Mouse (Mus musculus) ovary, adult 18-20 months (tissue): ENCODE results near the gene Slc39a10.

Experiments used
- DNase-seq: peaks from one replicate; pipeline ENCODE4 v3.0.0; 2022; ENCODE audit warnings: low spot score, mixed read lengths

The Slc39a10 gene

GRCm38 (mm10) chr1:46892752-46893151, at the start of gene Slc39a10:
Gene Slc39a10 (minus strand): TSS chr1:46892852.
- no peak for DNase-seq

GRCm38 (mm10) chr1:46939295-46939694, 46.6 kb upstream of the Slc39a10 start:
- DNase-seq: no peak

- no peak for DNase-seq
These were observed 45.0 kb upstream of the Slc39a10 start for GRCm38 (mm10) chr1:46937641-46938040.

GRCm38 (mm10) chr1:46927104-46927503, 34.5 kb upstream of the Slc39a10 start:
- DNase-seq: no peak

GRCm38 (mm10) chr1:46926239-46926638, 33.6 kb upstream of the Slc39a10 start:
- no peak for DNase-seq

GRCm38 (mm10) chr1:46924992-46925391, 32.3 kb upstream of the Slc39a10 start:
- DNase-seq: no peak

GRCm38 (mm10) chr1:46922904-46923303, 30.3 kb upstream of the Slc39a10 start:
- no peak for DNase-seq

GRCm38 (mm10) chr1:46921630-46922029, 29.0 kb upstream of the Slc39a10 start:
- DNase-seq: no peak

GRCm38 (mm10) chr1:46916237-46916636, 23.6 kb upstream of the Slc39a10 start:
- no peak for DNase-seq

GRCm38 (mm10) chr1:46914349-46914748, 21.7 kb upstream of the Slc39a10 start:
- no peak for DNase-seq

GRCm38 (mm10) chr1:46912506-46913156, 20.0 kb upstream of the Slc39a10 start:
- no peak for DNase-seq

- DNase-seq: no peak
These were observed 17.5 kb upstream of the Slc39a10 start for GRCm38 (mm10) chr1:46910154-46910553.

- DNase-seq: no peak
These were observed 13.1 kb upstream of the Slc39a10 start for GRCm38 (mm10) chr1:46905706-46906105.

GRCm38 (mm10) chr1:46902102-46902683, 9.5 kb upstream of the Slc39a10 start:
- no peak for DNase-seq

GRCm38 (mm10) chr1:46894281-46894842, 1.7 kb upstream of the Slc39a10 start:
- no peak for DNase-seq

- no peak for DNase-seq
These were observed 3.9 kb downstream of the Slc39a10 start for GRCm38 (mm10) chr1:46888726-46889125.

GRCm38 (mm10) chr1:46888324-46888723, 4.3 kb downstream of the Slc39a10 start:
- no peak for DNase-seq

GRCm38 (mm10) chr1:46887908-46888307, 4.7 kb downstream of the Slc39a10 start:
- no peak for DNase-seq

- DNase-seq: no peak
These were observed 6.6 kb downstream of the Slc39a10 start for GRCm38 (mm10) chr1:46886091-46886490.

GRCm38 (mm10) chr1:46885231-46885630, 7.4 kb downstream of the Slc39a10 start:
- no peak for DNase-seq

GRCm38 (mm10) chr1:46879951-46880350, 12.7 kb downstream of the Slc39a10 start:
- no peak for DNase-seq

GRCm38 (mm10) chr1:46873770-46874169, 18.9 kb downstream of the Slc39a10 start:
- DNase-seq: no peak

- DNase-seq: no peak
These were observed 22.9 kb downstream of the Slc39a10 start for GRCm38 (mm10) chr1:46869788-46870187.
